Mouse (Mus musculus) MEL (cell line): ENCODE measurements around the gene Kif26b. TPM values are rescaled to one million over a fixed set of nuclear protein-coding genes. Genes with fewer than 3 reads are reported as not detected.

Experiments used
- DNase-seq: peaks from one replicate; pipeline ENCODE4 v3.0.0; 2011; ENCODE audit warnings: low read depth, low spot score
- H3K27ac ChIP-seq: 2 replicates; pipeline ENCODE4 v1.5.1; 2012; ENCODE audit warnings: low read depth, mild to moderate bottlenecking, control low read depth, low read length, moderate library complexity; ENCODE audit not compliant: control insufficient read depth
- H3K27me3 ChIP-seq, 2 experiments: fragments of 150-350 bp in 1 of 2; sonication (generic) in 1 of 2; 2 replicates each; pipeline ENCODE4 v1.6.1; 2012; ENCODE audit warnings: low read length in 2 of 2, mild to moderate bottlenecking in 2 of 2, improper control_type of control experiment in 1 of 2, moderate library complexity in 1 of 2; ENCODE audit not compliant: insufficient read depth in 2 of 2, control insufficient read depth in 1 of 2
- H3K36me3 ChIP-seq, 2 experiments: 2 replicates each; pipeline ENCODE4 v1.6.1; 2012 to 2014; ENCODE audit warnings: low read length in 2 of 2, improper control_type of control experiment in 1 of 2, inconsistent platforms in 1 of 2, mild to moderate bottlenecking in 1 of 2; ENCODE audit not compliant: insufficient read depth in 2 of 2, control insufficient read depth in 1 of 2
- H3K4me1 ChIP-seq, 2 experiments: fragments of 150-350 bp in 1 of 2; sonication (generic) in 1 of 2; 2 replicates each; pipeline ENCODE4 v1.6.1; 2012; ENCODE audit warnings: low read length in 2 of 2, improper control_type of control experiment in 1 of 2, mild to moderate bottlenecking in 1 of 2; ENCODE audit not compliant: insufficient read depth in 2 of 2, control insufficient read depth in 1 of 2
- H3K4me3 ChIP-seq, 2 experiments: fragments of 150-350 bp in 1 of 2; sonication (generic) in 1 of 2; 2 replicates each; pipeline ENCODE4 v1.5.1; 2012; ENCODE audit warnings: low read depth in 2 of 2, low read length in 2 of 2, mild to moderate bottlenecking in 2 of 2, moderate library complexity in 2 of 2, control low read depth in 1 of 2, improper control_type of control experiment in 1 of 2; ENCODE audit not compliant: control insufficient read depth in 1 of 2, insufficient read depth in 1 of 2
- H3K79me2 ChIP-seq: 2 replicates; pipeline ENCODE4 v1.6.1; 2012; ENCODE audit warnings: mild to moderate bottlenecking, low read length, moderate library complexity; ENCODE audit not compliant: control insufficient read depth, poor library complexity, insufficient read depth
- H3K9ac ChIP-seq: 2 replicates; pipeline ENCODE4 v1.6.1; 2012; ENCODE audit warnings: low read depth, mild to moderate bottlenecking, control low read depth, low read length, moderate library complexity; ENCODE audit not compliant: control insufficient read depth, poor library complexity, severe bottlenecking
- H3K9me3 ChIP-seq: fragments of 150-350 bp; sonication (generic); replicated peaks from 2 replicates; pipeline ENCODE4 v1.6.1; 2012; ENCODE audit warnings: mild to moderate bottlenecking, low read length, improper control_type of control experiment, moderate library complexity; ENCODE audit not compliant: insufficient read depth
- CHD1 ChIP-seq: IDR thresholded peaks from 2 replicates; pipeline ENCODE4 v1.6.1; 2012; ENCODE audit warnings: low read depth, mild to moderate bottlenecking, inconsistent platforms, low read length, improper control_type of control experiment
- CHD2 ChIP-seq: IDR thresholded peaks from 2 replicates; pipeline ENCODE4 v1.6.1; 2011; ENCODE audit warnings: low read length, improper control_type of control experiment
- GABPA ChIP-seq: IDR thresholded peaks from 2 replicates; pipeline ENCODE4 v1.6.1; 2012; ENCODE audit warnings: low read depth, mild to moderate bottlenecking, inconsistent platforms, low read length, improper control_type of control experiment, moderate library complexity
- HCFC1 ChIP-seq: IDR thresholded peaks from 2 replicates; pipeline ENCODE4 v1.6.1; 2012; ENCODE audit warnings: low read depth, mild to moderate bottlenecking, inconsistent platforms, low read length, improper control_type of control experiment, moderate library complexity
- JUND ChIP-seq: IDR thresholded peaks from 2 replicates; pipeline ENCODE4 v1.6.1; 2011; ENCODE audit warnings: low read depth, mild to moderate bottlenecking, improper control_type of control experiment, low read length
- KAT2A ChIP-seq: conservative IDR thresholded peaks from 2 replicates; pipeline ENCODE4 v1.6.1; 2012; ENCODE audit warnings: low read depth, low read length, improper control_type of control experiment, inconsistent platforms
- MEF2A ChIP-seq: IDR thresholded peaks from 2 replicates; pipeline ENCODE4 v1.6.1; 2014; ENCODE audit warnings: low read depth, mild to moderate bottlenecking, inconsistent platforms, low read length, improper control_type of control experiment; ENCODE audit not compliant: poor library complexity, insufficient replicate concordance, severe bottlenecking; ENCODE audit errors: extremely low read depth
- POLR2A ChIP-seq, 2 experiments: IDR thresholded peaks; 2 replicates each; pipeline ENCODE4 v1.6.1; 2011 to 2012; ENCODE audit warnings: low read length in 2 of 2, mild to moderate bottlenecking in 2 of 2, control low read depth in 1 of 2, improper control_type of control experiment in 1 of 2, low read depth in 1 of 2, moderate library complexity in 1 of 2; ENCODE audit not compliant: control insufficient read depth in 1 of 2, insufficient read depth in 1 of 2, poor library complexity in 1 of 2
- POLR2AphosphoS2 ChIP-seq: IDR thresholded peaks from 2 replicates; pipeline ENCODE4 v1.6.1; 2011; ENCODE audit warnings: low read length, improper control_type of control experiment
- POLR2AphosphoS5 ChIP-seq: IDR thresholded peaks from 2 replicates; pipeline ENCODE4 v1.6.1; 2012; ENCODE audit warnings: low read depth, borderline replicate concordance, mild to moderate bottlenecking, inconsistent platforms, low read length, moderate library complexity, mixed read lengths
- RCOR1 ChIP-seq: IDR thresholded peaks from 2 replicates; pipeline ENCODE4 v1.6.1; 2012; ENCODE audit warnings: low read depth, mild to moderate bottlenecking, inconsistent platforms, low read length, improper control_type of control experiment
- TBP ChIP-seq: IDR thresholded peaks from 2 replicates; pipeline ENCODE4 v1.8.0; 2011; ENCODE audit warnings: low read depth, low read length, improper control_type of control experiment
- TCF12 ChIP-seq: IDR thresholded peaks from 2 replicates; pipeline ENCODE4 v1.6.1; 2014; ENCODE audit warnings: low read depth, mild to moderate bottlenecking, inconsistent platforms, low read length, improper control_type of control experiment, moderate library complexity
- UBTF ChIP-seq: IDR thresholded peaks from 2 replicates; pipeline ENCODE4 v1.6.1; 2012; ENCODE audit warnings: low read depth, mild to moderate bottlenecking, inconsistent platforms, low read length, improper control_type of control experiment, moderate library complexity, borderline replicate concordance; ENCODE audit not compliant: insufficient read depth
- USF1 ChIP-seq: IDR thresholded peaks from 2 replicates; pipeline ENCODE4 v1.6.1; 2014; ENCODE audit warnings: low read depth, mild to moderate bottlenecking, inconsistent platforms, low read length, improper control_type of control experiment, moderate library complexity
- ZC3H11A ChIP-seq: IDR thresholded peaks from 2 replicates; pipeline ENCODE4 v1.6.1; 2012; ENCODE audit warnings: low read depth, mild to moderate bottlenecking, inconsistent platforms, low read length, improper control_type of control experiment
- ZKSCAN1 ChIP-seq: IDR thresholded peaks from 2 replicates; pipeline ENCODE4 v1.6.1; 2012; ENCODE audit warnings: low read depth, mild to moderate bottlenecking, inconsistent platforms, low read length, improper control_type of control experiment, moderate library complexity
- ZMIZ1 ChIP-seq: IDR thresholded peaks from 2 replicates; pipeline ENCODE4 v1.6.1; 2012; ENCODE audit warnings: low read depth, mild to moderate bottlenecking, inconsistent platforms, low read length, improper control_type of control experiment, moderate library complexity
- polyA plus RNA-seq, 2 experiments: library from polyadenylated mRNA; stranded (reverse) in 1 of 2; unstranded in 1 of 2; fragments of >175 nt in 1 of 2; fragments of >200 nt in 1 of 2; gene quantifications; 2 replicates each; pipeline versions ENCODE4 v1.2.1 to v1.2.4; 2012; ENCODE audit warnings: low replicate concordance in 2 of 2, low read depth in 1 of 2; ENCODE audit not compliant: insufficient read length in 2 of 2, insufficient read depth in 1 of 2, missing spikeins in 1 of 2
- total RNA-seq: library from RNA; depleted of rRNA; stranded (reverse); fragments of 300-350 nt; gene quantifications from 2 replicates; pipeline ENCODE4 v1.2.3, GENCODE M21; 2012

Kif26b gene
- total and polyA plus RNA-seq, 3 experiments, result 0.08 to 0.50 TPM; not detected in 1

- H3K4me3 ChIP-seq, result no peak overlapping the region
- DNase-seq, result no peak
- no peaks in the 10 kb centered on the region for H3K79me2 ChIP-seq
- no peaks in the 10 kb centered on the region for H3K4me1 ChIP-seq
- no peak for TF ChIP-seq ZMIZ1
- no peak for TF ChIP-seq ZKSCAN1
- no peak for TF ChIP-seq TCF12
- TF ChIP-seq ZC3H11A, result no peak
- TF ChIP-seq HCFC1, result no peak
- TF ChIP-seq RCOR1, result no peak
- no peak for TF ChIP-seq CHD2
- TF ChIP-seq MEF2A, result no peak
- TF ChIP-seq CHD1, result no peak
- no peak for TF ChIP-seq GABPA
- no peak for TF ChIP-seq JUND
- no peak for TF ChIP-seq KAT2A
- no peak for TF ChIP-seq USF1
- no peak for TF ChIP-seq POLR2A (IDR thresholded peaks at IDR 0.05; ENCODE audit: control insufficient read depth in 1 of 2, insufficient read depth in 1 of 2, low read depth in 1 of 2, low read length in 2 of 2, poor library complexity in 1 of 2)
- no peak for TF ChIP-seq POLR2AphosphoS5
- no peak for TF ChIP-seq TBP
- TF ChIP-seq UBTF, result no peak
- TF ChIP-seq, all 39 proteins: peak for 0
- Histone ChIP-seq H3K9ac (no peak overlapping the region), H3K36me3 (no peaks in the 10 kb centered on the region), H3K27me3 (0 out of 4 replicates have a peak, but pooled peaks cover 0 to 2% of the 10 kb centered on the region in 2 experiments), H3K9me3 (no peaks in the 10 kb centered on the region), H3K27ac (no peak overlapping the region)
Observed at GRCm38 (mm10) chr1:178878676-178879075, 349.8 kb downstream of the Kif26b start.

GRCm38 (mm10) chr1:178880905-178881304 lies 352.0 kb downstream of the Kif26b start:
- H3K9me3 ChIP-seq, result no peaks in the 10 kb centered on the region
- H3K27me3 ChIP-seq, result 0 out of 4 replicates have a peak, but pooled peaks cover 0 to 2% of the 10 kb centered on the region in 2 experiments
- H3K79me2 ChIP-seq, result no peaks in the 10 kb centered on the region
- TF ChIP-seq POLR2AphosphoS2 (no peak), UBTF (no peak), ZKSCAN1 (no peak), GABPA (no peak)
- H3K9ac ChIP-seq, result no peak overlapping the region
- no peaks in the 10 kb centered on the region for H3K36me3 ChIP-seq
- DNase-seq, result no peak
- no peak overlapping the region for H3K4me3 ChIP-seq
- no peaks in the 10 kb centered on the region for H3K4me1 ChIP-seq
- H3K27ac ChIP-seq, result no peak overlapping the region
